Mouse (Mus musculus): ENCODE data around the gene Btbd35f2.
"Not testable (repeated sequence)": the region's sequence is repeated elsewhere in the genome, so short reads cannot be mapped to it uniquely, and the experiment has no call there.

Btbd35f2 gene

GRCm38 (mm10) chrX:32278094-32278493, at the start of gene Btbd35f2:
TSS of gene Btbd35f2 (plus strand) at chrX:32278394.
- not testable (repeated sequence) for DNase-seq (ENCODE audit: low spot score in 2 of 2)
